Mouse (Mus musculus) limb, embryonic 10.5 days (tissue): Measurements from ENCODE around the gene Tspan8. TPM values are rescaled to one million over a fixed set of nuclear protein-coding genes. Genes with fewer than 3 reads are reported as not detected.

Experiments used
- DNase-seq: peaks from one replicate; pipeline ENCODE4 v3.0.0-alpha.2; 2017; ENCODE audit warnings: low spot score
- H3K27ac ChIP-seq: fragments of 300-500 bp; sonication (generic); 2 replicates; pipeline ENCODE4 v1.5.1; 2016; ENCODE audit warnings: mild to moderate bottlenecking
- H3K27me3 ChIP-seq: fragments of 300-500 bp; sonication (generic); 2 replicates; pipeline ENCODE4 v1.6.1; 2016; ENCODE audit warnings: low read depth, mild to moderate bottlenecking; ENCODE audit not compliant: poor library complexity, severe bottlenecking
- H3K36me3 ChIP-seq: fragments of 300-500 bp; sonication (generic); 2 replicates; pipeline ENCODE4 v1.6.1; 2016; ENCODE audit warnings: mild to moderate bottlenecking, moderate library complexity
- H3K4me1 ChIP-seq: fragments of 300-500 bp; sonication (generic); 2 replicates; pipeline ENCODE4 v1.6.1; 2016
- H3K4me3 ChIP-seq: fragments of 300-500 bp; sonication (generic); 2 replicates; pipeline ENCODE4 v1.5.1; 2016; ENCODE audit warnings: mild to moderate bottlenecking, moderate library complexity
- H3K9me3 ChIP-seq: fragments of 300-500 bp; sonication (generic); replicated peaks from 2 replicates; pipeline ENCODE4 v1.6.1; 2016; ENCODE audit warnings: mild to moderate bottlenecking
- WGBS: fragments of 180-500 bp; shearing (Covaris S2); methylation state at CpG from one replicate; pipeline ENCODE4 v1.1.7; 2016; 5-methylcytosine and 5-hydroxymethylcytosine counted together
- polyA plus RNA-seq: library from polyadenylated mRNA; unstranded; fragments of >200 nt; fragmentation: Nextera tagmentation; extraction: Ambion mirVana; gene quantifications from 2 replicates; pipeline ENCODE4 v1.2.1, GENCODE M21; 2016

The Tspan8 gene
- polyA plus RNA-seq, 1 experiment from 2014 or later = 0.86 TPM

- 91% methylated on average over 2 of the region's 2 CpGs for WGBS
- DNase-seq = no peak
- Histone ChIP-seq H3K4me3 (no peak overlapping the region), H3K27me3 (no peaks in the 10 kb centered on the region), H3K36me3 (no peaks in the 10 kb centered on the region), H3K9me3 (no peaks in the 10 kb centered on the region), H3K4me1 (0 out of 2 replicates have a peak, but pooled peaks cover 3% of the 10 kb centered on the region), H3K27ac (no peak overlapping the region)
Observed at GRCm38 (mm10) chr10:115803765-115804164, 12.9 kb upstream of the Tspan8 start.

- Histone ChIP-seq H3K4me3 (no peak overlapping the region), H3K27me3 (no peaks in the 10 kb centered on the region), H3K36me3 (no peaks in the 10 kb centered on the region), H3K9me3 (no peaks in the 10 kb centered on the region), H3K4me1 (peaks cover 1% of the 10 kb centered on the region; the same call in 1 of the 2 replicates), H3K27ac (no peak overlapping the region)
- DNase-seq = no peak
- WGBS = 86% methylated on average over 5 of the region's 5 CpGs
Observed at GRCm38 (mm10) chr10:115805987-115806386, 10.6 kb upstream of the Tspan8 start.

GRCm38 (mm10) chr10:115809169-115809568 is 7.5 kb upstream of the Tspan8 start:
- Histone ChIP-seq H3K4me1 (peaks cover 4% of the 10 kb centered on the region; the same call in 1 of the 2 replicates), H3K27ac (no peak overlapping the region), H3K36me3 (no peaks in the 10 kb centered on the region), H3K9me3 (no peaks in the 10 kb centered on the region), H3K27me3 (no peaks in the 10 kb centered on the region), H3K4me3 (no peak overlapping the region)
- no peak for DNase-seq
- 74% methylated on average over 7 of the region's 7 CpGs for WGBS

GRCm38 (mm10) chr10:115811519-115811918 is 5.1 kb upstream of the Tspan8 start:
- 72% methylated on average over 5 of the region's 5 CpGs for WGBS
- H3K27ac ChIP-seq = no peak overlapping the region
- DNase-seq = no peak
- H3K9me3 ChIP-seq = no peaks in the 10 kb centered on the region
- no peak overlapping the region for H3K4me3 ChIP-seq
- no peaks in the 10 kb centered on the region for H3K27me3 ChIP-seq
- no peaks in the 10 kb centered on the region for H3K36me3 ChIP-seq
- peaks cover 4% of the 10 kb centered on the region; the same call in 1 of the 2 replicates for H3K4me1 ChIP-seq

GRCm38 (mm10) chr10:115814878-115815277 is 1.8 kb upstream of the Tspan8 start:
- no peaks in the 10 kb centered on the region for H3K27me3 ChIP-seq
- no peak for DNase-seq
- no peak overlapping the region for H3K4me3 ChIP-seq
- no peaks in the 10 kb centered on the region for H3K9me3 ChIP-seq
- H3K36me3 ChIP-seq = no peaks in the 10 kb centered on the region
- 86% methylated on average over 11 of the region's 11 CpGs for WGBS
- peaks cover 6% of the 10 kb centered on the region; the same call in 1 of the 2 replicates for H3K4me1 ChIP-seq
- no peak overlapping the region for H3K27ac ChIP-seq

GRCm38 (mm10) chr10:115817056-115817724 is 558 bp downstream of the Tspan8 start:
- Histone ChIP-seq H3K36me3 (no peaks in the 10 kb centered on the region), H3K27me3 (no peaks in the 10 kb centered on the region), H3K4me3 (no peak overlapping the region), H3K27ac (no peak overlapping the region), H3K4me1 (peaks cover 3% of the 10 kb centered on the region; the same call in 1 of the 2 replicates), H3K9me3 (no peaks in the 10 kb centered on the region)
- DNase-seq = no peak
- WGBS = 67% methylated on average over 13 of the region's 13 CpGs

GRCm38 (mm10) chr10:115825289-115825688 is 8.7 kb downstream of the Tspan8 start:
- WGBS = 93% methylated on average over 7 of the region's 7 CpGs
- H3K27me3 ChIP-seq = no peaks in the 10 kb centered on the region
- H3K4me3 ChIP-seq = no peak overlapping the region
- peaks cover 5% of the 10 kb centered on the region; the same call in 1 of the 2 replicates for H3K4me1 ChIP-seq
- no peaks in the 10 kb centered on the region for H3K9me3 ChIP-seq
- H3K36me3 ChIP-seq = no peaks in the 10 kb centered on the region
- H3K27ac ChIP-seq = no peak overlapping the region
- no peak for DNase-seq

- WGBS = 92% methylated on average over 5 of the region's 5 CpGs
- Histone ChIP-seq H3K9me3 (no peaks in the 10 kb centered on the region), H3K4me3 (no peak overlapping the region), H3K4me1 (peaks cover 5% of the 10 kb centered on the region; the same call in 1 of the 2 replicates), H3K36me3 (no peaks in the 10 kb centered on the region), H3K27me3 (no peaks in the 10 kb centered on the region), H3K27ac (no peak overlapping the region)
- no peak for DNase-seq
Observed at GRCm38 (mm10) chr10:115828872-115829271, 12.2 kb downstream of the Tspan8 start.

GRCm38 (mm10) chr10:115829696-115830095 is 13.1 kb downstream of the Tspan8 start:
- WGBS = 78% methylated on average over 1 of the region's 1 CpGs
- Histone ChIP-seq H3K36me3 (no peaks in the 10 kb centered on the region), H3K27me3 (no peaks in the 10 kb centered on the region), H3K4me3 (no peak overlapping the region), H3K4me1 (peaks cover 5% of the 10 kb centered on the region; the same call in 1 of the 2 replicates), H3K27ac (no peak overlapping the region), H3K9me3 (no peaks in the 10 kb centered on the region)
- no peak for DNase-seq

GRCm38 (mm10) chr10:115830726-115831125 is 14.1 kb downstream of the Tspan8 start:
- Histone ChIP-seq H3K4me1 (peaks cover 5% of the 10 kb centered on the region; the same call in 1 of the 2 replicates), H3K4me3 (no peak overlapping the region), H3K27ac (no peak overlapping the region), H3K36me3 (no peaks in the 10 kb centered on the region), H3K9me3 (no peaks in the 10 kb centered on the region), H3K27me3 (no peaks in the 10 kb centered on the region)
- 81% methylated on average over 3 of the region's 3 CpGs for WGBS
- DNase-seq = no peak

GRCm38 (mm10) chr10:115834017-115834416 is 17.4 kb downstream of the Tspan8 start:
- Histone ChIP-seq H3K4me3 (no peak overlapping the region), H3K9me3 (no peaks in the 10 kb centered on the region), H3K27me3 (no peaks in the 10 kb centered on the region), H3K36me3 (no peaks in the 10 kb centered on the region), H3K27ac (no peak overlapping the region), H3K4me1 (peaks cover 5% of the 10 kb centered on the region; the same call in 1 of the 2 replicates)
- DNase-seq = no peak
- 91% methylated on average over 6 of the region's 6 CpGs for WGBS

- 58% methylated on average over 18 of the region's 18 CpGs for WGBS
- Histone ChIP-seq H3K27ac (no peak overlapping the region), H3K9me3 (no peaks in the 10 kb centered on the region), H3K36me3 (no peaks in the 10 kb centered on the region), H3K27me3 (no peaks in the 10 kb centered on the region), H3K4me1 (peaks cover 7% of the 10 kb centered on the region; the same call in 1 of the 2 replicates), H3K4me3 (no peak overlapping the region)
- peak; percentile 34 for DNase-seq
Observed at GRCm38 (mm10) chr10:115846930-115847329, 30.3 kb downstream of the Tspan8 start.

GRCm38 (mm10) chr10:115848511-115848910 is 31.9 kb downstream of the Tspan8 start:
- Histone ChIP-seq H3K4me1 (peaks cover 7% of the 10 kb centered on the region; the same call in 1 of the 2 replicates), H3K27me3 (no peaks in the 10 kb centered on the region), H3K36me3 (no peaks in the 10 kb centered on the region), H3K27ac (no peak overlapping the region), H3K9me3 (no peaks in the 10 kb centered on the region), H3K4me3 (no peak overlapping the region)
- WGBS = 80% methylated on average over 1 of the region's 1 CpGs
- DNase-seq = no peak
